Mouse (Mus musculus) stomach, embryonic 15.5 days (tissue): Measurements from ENCODE around the gene Mcf2. TPM values are rescaled to one million over a fixed set of nuclear protein-coding genes. Genes with fewer than 3 reads are reported as not detected.
A peak's percentile ranks its signal among the peaks of the same experiment; 100 is the strongest.

Source experiments
- ATAC-seq: fragments of 200-750 bp; cut with Nextera tagmentation; 2 replicates; pipeline ENCODE4 v1.8.0; 2017; ENCODE audit warnings: low read depth, moderate number of reproducible peaks, moderate TSS enrichment; ENCODE audit not compliant: insufficient read depth, low FRiP score
- H3K27ac ChIP-seq: fragments of 300-500 bp; sonication (generic); 2 replicates; pipeline ENCODE4 v1.5.1; 2015; ENCODE audit warnings: mild to moderate bottlenecking, inconsistent platforms
- H3K27me3 ChIP-seq: fragments of 300-500 bp; sonication (generic); replicated peaks from 2 replicates; pipeline ENCODE4 v1.6.1; 2015; ENCODE audit warnings: inconsistent platforms
- H3K36me3 ChIP-seq: fragments of 300-500 bp; sonication (generic); 2 replicates; pipeline ENCODE4 v1.6.1; 2015; ENCODE audit warnings: inconsistent platforms
- H3K4me1 ChIP-seq: fragments of 300-500 bp; sonication (generic); 2 replicates; pipeline ENCODE4 v1.6.1; 2015; ENCODE audit warnings: inconsistent platforms
- H3K4me2 ChIP-seq: fragments of 300-500 bp; sonication (generic); 2 replicates; pipeline ENCODE4 v1.6.1; 2015; ENCODE audit warnings: mild to moderate bottlenecking, inconsistent platforms
- H3K4me3 ChIP-seq: fragments of 300-500 bp; sonication (generic); replicated peaks from 2 replicates; pipeline ENCODE4 v1.5.1; 2015; ENCODE audit warnings: inconsistent platforms
- H3K9ac ChIP-seq: fragments of 300-500 bp; sonication (generic); 2 replicates; pipeline ENCODE4 v1.6.1; 2015; ENCODE audit warnings: inconsistent platforms
- H3K9me3 ChIP-seq: fragments of 300-500 bp; sonication (generic); 2 replicates; pipeline ENCODE4 v1.6.1; 2016; ENCODE audit warnings: inconsistent platforms
- WGBS: fragments of 180-500 bp; shearing (Covaris S2); methylation state at CpG from one replicate; pipeline ENCODE4 v1.1.7; 2015; 5-methylcytosine and 5-hydroxymethylcytosine counted together
- polyA plus RNA-seq: library from polyadenylated mRNA; unstranded; fragments of >200 nt; fragmentation: Nextera tagmentation; extraction: Ambion mirVana; gene quantifications from 2 replicates; pipeline ENCODE4 v1.2.1, GENCODE M21; 2015

Gene Mcf2
- 0.19 and 0.31 TPM in 2 replicates for polyA plus RNA-seq

DNA sequence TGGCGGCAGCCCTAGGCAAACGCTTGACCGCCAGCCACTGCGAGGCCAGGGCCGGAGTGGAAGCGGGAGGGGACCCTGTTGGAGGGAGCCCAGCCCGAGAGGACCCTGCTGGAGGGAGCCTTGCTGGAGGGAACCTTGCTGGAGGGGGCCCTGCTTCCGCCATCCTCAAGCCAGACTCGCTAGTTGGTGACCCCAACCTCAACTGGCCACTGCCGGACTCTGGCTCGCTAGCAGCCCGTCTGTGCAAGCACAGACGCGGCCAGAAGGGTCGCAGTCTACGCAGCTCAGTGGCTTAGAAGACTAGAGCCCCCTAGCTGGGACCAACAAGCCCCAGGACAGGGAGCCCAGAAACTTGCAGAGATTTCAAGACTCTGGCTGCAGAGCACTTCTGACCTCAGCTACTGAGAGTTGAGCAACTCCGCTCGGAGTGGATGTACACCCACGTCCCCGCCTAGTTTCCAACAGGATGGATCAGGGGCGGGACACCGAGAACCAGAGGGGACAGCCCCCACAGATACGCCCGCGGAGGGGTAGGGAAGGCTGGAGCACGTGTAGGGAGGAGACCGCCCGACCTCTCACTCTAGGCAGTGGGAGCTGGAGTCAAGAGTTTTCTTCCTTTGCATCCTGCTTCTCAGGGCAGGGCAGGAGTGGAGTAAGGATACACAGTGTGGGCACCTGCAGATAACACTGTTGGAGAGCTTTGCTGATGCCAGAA lies at the start of gene Mcf2:
Mcf2 (minus strand) TSS at position 346 of the 715 bp plus-strand sequence.
- Histone ChIP-seq H3K4me3 (peak within 1 kb of the TSS; percentile 28), H3K9me3 (no peaks in the 10 kb centered on the region), H3K27me3 (no peaks in the 10 kb centered on the region), H3K9ac (no peak within 1 kb of the TSS), H3K4me1 (peaks cover 2% of the 10 kb centered on the region; the same call in 1 of the 2 replicates), H3K4me2 (peak within 1 kb of the TSS; percentile 63), H3K27ac (no peak within 1 kb of the TSS), H3K36me3 (no peaks in the 10 kb centered on the region)
- WGBS, result 15% methylated on average over 28 of the region's 28 CpGs
- no peak; the same call in 1 of the 2 replicates for ATAC-seq

DNA sequence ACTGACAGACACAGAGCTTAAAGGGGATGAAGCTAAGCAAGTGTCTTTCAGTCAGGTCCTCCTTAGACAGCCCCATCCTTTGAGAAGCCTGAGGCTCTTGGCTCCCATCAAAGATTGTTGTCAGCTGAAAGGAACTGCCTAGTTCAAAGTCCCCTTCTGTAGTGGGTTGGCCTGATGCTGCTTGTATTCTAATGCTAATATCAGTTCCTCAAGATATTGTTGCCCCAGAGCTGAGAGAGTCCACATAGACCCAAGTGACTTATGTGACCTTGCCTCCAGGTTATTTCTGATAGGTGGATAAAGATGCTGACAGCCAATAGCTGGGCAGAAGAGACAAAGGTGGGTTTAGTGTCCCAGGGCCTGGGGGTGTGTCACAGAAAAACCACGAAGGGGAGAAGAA lies 8.8 kb upstream of the Mcf2 start:
- Histone ChIP-seq H3K4me2 (no peak overlapping the region), H3K36me3 (no peaks in the 10 kb centered on the region), H3K4me1 (no peaks in the 10 kb centered on the region), H3K9ac (no peak overlapping the region), H3K27ac (no peak overlapping the region), H3K9me3 (no peaks in the 10 kb centered on the region), H3K27me3 (no peaks in the 10 kb centered on the region), H3K4me3 (no peak overlapping the region)
- 10% methylated on average over 1 of the region's 1 CpGs for WGBS
- no peak for ATAC-seq

GRCm38 (mm10) chrX:60182611-60183010 lies 3.7 kb upstream of the Mcf2 start:
- H3K9me3 ChIP-seq, result no peaks in the 10 kb centered on the region
- no peak overlapping the region for H3K4me2 ChIP-seq
- no peak for ATAC-seq
- no peak overlapping the region for H3K27ac ChIP-seq
- no peak overlapping the region for H3K4me3 ChIP-seq
- WGBS, result 67% methylated on average over 3 of the region's 3 CpGs
- H3K4me1 ChIP-seq, result peaks cover 2% of the 10 kb centered on the region; the same call in 1 of the 2 replicates
- H3K27me3 ChIP-seq, result no peaks in the 10 kb centered on the region
- H3K36me3 ChIP-seq, result no peaks in the 10 kb centered on the region
- no peak overlapping the region for H3K9ac ChIP-seq

- Histone ChIP-seq H3K9ac (no peak overlapping the region), H3K4me1 (peaks cover 2% of the 10 kb centered on the region; the same call in 1 of the 2 replicates), H3K36me3 (no peaks in the 10 kb centered on the region), H3K4me3 (peak overlapping the region; percentile 28), H3K27me3 (no peaks in the 10 kb centered on the region), H3K4me2 (peak overlapping the region; percentile 63), H3K9me3 (no peaks in the 10 kb centered on the region), H3K27ac (no peak overlapping the region)
- WGBS, result 14% methylated on average over 19 of the region's 19 CpGs
- ATAC-seq, result no peak
Measured at GRCm38 (mm10) chrX:60178025-60178743, 705 bp downstream of the Mcf2 start.

- Histone ChIP-seq H3K27me3 (no peaks in the 10 kb centered on the region), H3K36me3 (no peaks in the 10 kb centered on the region), H3K9me3 (no peaks in the 10 kb centered on the region), H3K9ac (no peak overlapping the region), H3K4me1 (no peaks in the 10 kb centered on the region), H3K27ac (no peak overlapping the region), H3K4me2 (no peak overlapping the region), H3K4me3 (no peak overlapping the region)
- no peak for ATAC-seq
- 77% methylated on average over 5 of the region's 5 CpGs for WGBS
Measured at GRCm38 (mm10) chrX:60170106-60170505, 8.8 kb downstream of the Mcf2 start.

DNA sequence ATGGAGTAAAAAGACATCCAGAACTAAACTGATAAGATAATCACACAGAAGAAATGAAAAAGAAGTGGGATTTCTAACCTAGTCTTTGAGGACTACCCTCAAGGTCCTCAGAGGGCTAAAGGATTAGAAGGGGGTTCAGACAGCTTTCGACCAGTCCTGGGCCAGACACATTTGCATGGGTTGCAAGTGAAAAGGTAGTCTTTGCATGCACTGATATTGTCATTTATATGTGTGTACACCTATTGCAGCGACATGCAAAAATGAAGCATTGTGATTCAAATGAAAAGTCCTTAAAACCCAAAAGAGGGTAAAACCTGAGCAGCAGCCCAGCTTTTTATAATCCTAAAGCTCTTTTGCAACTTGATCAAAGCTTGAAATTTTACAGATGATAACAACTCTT lies 9.4 kb downstream of the Mcf2 start:
- no peak overlapping the region for H3K27ac ChIP-seq
- H3K4me3 ChIP-seq, result no peak overlapping the region
- no peaks in the 10 kb centered on the region for H3K4me1 ChIP-seq
- H3K9ac ChIP-seq, result no peak overlapping the region
- WGBS, result 74% methylated on average over 2 of the region's 2 CpGs
- no peak for ATAC-seq
- H3K27me3 ChIP-seq, result no peaks in the 10 kb centered on the region
- no peaks in the 10 kb centered on the region for H3K36me3 ChIP-seq
- no peak overlapping the region for H3K4me2 ChIP-seq
- H3K9me3 ChIP-seq, result no peaks in the 10 kb centered on the region

- Histone ChIP-seq H3K4me3 (no peak overlapping the region), H3K27me3 (no peaks in the 10 kb centered on the region), H3K36me3 (no peaks in the 10 kb centered on the region), H3K9ac (no peak overlapping the region), H3K27ac (no peak overlapping the region), H3K9me3 (no peaks in the 10 kb centered on the region), H3K4me1 (no peaks in the 10 kb centered on the region), H3K4me2 (no peak overlapping the region)
- no peak for ATAC-seq
- 61% methylated on average over 2 of the region's 2 CpGs for WGBS
Measured at GRCm38 (mm10) chrX:60168796-60169195, 10.1 kb downstream of the Mcf2 start.

DNA sequence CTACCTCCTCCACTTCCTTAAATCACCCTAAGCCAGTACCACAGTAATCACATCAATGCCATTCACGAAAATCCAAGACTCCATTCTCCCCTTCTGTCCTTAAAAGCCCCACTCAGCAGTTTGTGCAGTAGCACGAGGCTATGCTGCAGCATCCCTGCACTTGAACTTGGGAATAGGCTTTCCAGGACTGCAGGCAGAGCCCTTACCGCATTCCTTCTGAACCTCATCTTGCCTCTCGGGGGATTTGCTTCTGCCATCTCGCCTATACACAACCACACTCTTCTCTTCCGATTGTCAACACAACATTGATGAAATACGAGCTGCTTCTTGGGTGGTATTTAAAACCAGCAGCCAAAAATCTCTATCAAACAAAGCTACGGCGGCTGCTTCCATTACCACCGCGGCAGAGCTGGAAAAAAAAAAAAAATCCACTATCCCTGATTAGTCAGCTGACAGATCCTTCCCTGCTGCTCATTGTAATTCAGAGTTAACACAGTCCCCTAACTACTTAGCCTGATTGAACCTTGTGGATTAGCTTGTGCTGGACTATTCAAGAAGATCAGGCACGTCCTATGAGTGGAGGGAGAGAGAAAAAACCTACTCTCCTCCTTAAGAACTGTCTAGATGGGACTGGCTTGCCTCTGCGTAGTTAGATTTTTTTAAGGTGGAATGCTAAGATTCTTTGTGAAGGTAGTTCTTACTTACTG lies 31.5 kb downstream of the Mcf2 start:
- no peak for ATAC-seq
- H3K9ac ChIP-seq, result no peak overlapping the region
- H3K4me1 ChIP-seq, result no peaks in the 10 kb centered on the region
- 21% methylated on average over 13 of the region's 13 CpGs for WGBS
- H3K27me3 ChIP-seq, result no peaks in the 10 kb centered on the region
- H3K4me2 ChIP-seq, result peak overlapping the region; percentile 27
- no peak overlapping the region for H3K27ac ChIP-seq
- H3K9me3 ChIP-seq, result no peaks in the 10 kb centered on the region
- peak overlapping the region; percentile 16; the same call in 1 of the 2 replicates for H3K4me3 ChIP-seq
- H3K36me3 ChIP-seq, result no peaks in the 10 kb centered on the region

DNA sequence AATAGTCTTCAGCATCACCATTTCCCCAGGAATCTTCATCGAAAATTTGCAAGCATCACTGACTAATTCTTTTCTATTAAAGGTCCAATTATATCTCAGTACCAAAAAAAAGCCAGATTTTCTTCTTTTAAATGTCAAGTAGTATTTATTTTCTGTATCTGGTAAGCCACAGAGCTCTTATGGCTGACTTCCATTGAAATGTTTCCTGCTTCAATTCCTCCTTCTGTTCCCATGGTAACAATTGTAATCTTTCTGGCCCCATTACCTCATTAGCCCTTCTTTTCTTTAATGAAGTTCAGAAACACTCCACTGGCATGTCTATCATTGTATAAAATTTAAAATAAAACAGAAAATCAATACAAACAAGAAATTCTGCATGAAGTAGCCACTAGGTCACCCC lies 103.5 kb downstream of the Mcf2 start:
- Histone ChIP-seq H3K9me3 (no peaks in the 10 kb centered on the region), H3K27ac (no peak overlapping the region), H3K36me3 (no peaks in the 10 kb centered on the region), H3K4me1 (no peaks in the 10 kb centered on the region), H3K9ac (no peak overlapping the region), H3K4me2 (no peak overlapping the region), H3K4me3 (no peak overlapping the region), H3K27me3 (no peaks in the 10 kb centered on the region)
- WGBS, result 89% methylated on average over 1 of the region's 1 CpGs
- no peak for ATAC-seq

GRCm38 (mm10) chrX:60055185-60055584 lies 123.7 kb downstream of the Mcf2 start:
- Histone ChIP-seq H3K4me3 (no peak overlapping the region), H3K4me1 (no peaks in the 10 kb centered on the region), H3K27ac (no peak overlapping the region), H3K4me2 (no peak overlapping the region), H3K27me3 (no peaks in the 10 kb centered on the region), H3K9me3 (no peaks in the 10 kb centered on the region), H3K36me3 (no peaks in the 10 kb centered on the region), H3K9ac (no peak overlapping the region)
- 55% methylated on average over 9 of the region's 9 CpGs for WGBS
- ATAC-seq, result peak; percentile 87

DNA sequence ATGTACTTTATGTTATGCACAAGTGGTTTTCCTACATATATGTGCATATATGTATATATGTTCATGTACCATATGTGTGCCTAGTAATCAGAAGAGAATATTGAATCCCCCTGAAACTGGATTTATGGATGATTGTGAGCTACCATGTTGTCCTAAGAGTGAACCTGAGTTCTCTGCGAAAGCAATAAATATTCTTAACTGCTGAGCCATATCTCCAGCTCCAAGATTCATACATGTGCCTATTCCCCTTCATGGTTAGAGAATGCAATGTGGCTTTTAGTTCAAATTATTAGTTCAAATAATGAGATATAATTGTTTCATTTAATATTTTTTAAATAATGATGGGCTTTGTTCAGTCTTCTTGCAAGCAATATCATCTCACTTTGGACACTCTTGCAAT lies 124.1 kb downstream of the Mcf2 start:
- Histone ChIP-seq H3K9ac (no peak overlapping the region), H3K27me3 (no peaks in the 10 kb centered on the region), H3K4me3 (no peak overlapping the region), H3K4me1 (no peaks in the 10 kb centered on the region), H3K27ac (no peak overlapping the region), H3K36me3 (no peaks in the 10 kb centered on the region), H3K4me2 (no peak overlapping the region), H3K9me3 (no peaks in the 10 kb centered on the region)
- 72% methylated on average over 1 of the region's 1 CpGs for WGBS
- no peak for ATAC-seq

DNA sequence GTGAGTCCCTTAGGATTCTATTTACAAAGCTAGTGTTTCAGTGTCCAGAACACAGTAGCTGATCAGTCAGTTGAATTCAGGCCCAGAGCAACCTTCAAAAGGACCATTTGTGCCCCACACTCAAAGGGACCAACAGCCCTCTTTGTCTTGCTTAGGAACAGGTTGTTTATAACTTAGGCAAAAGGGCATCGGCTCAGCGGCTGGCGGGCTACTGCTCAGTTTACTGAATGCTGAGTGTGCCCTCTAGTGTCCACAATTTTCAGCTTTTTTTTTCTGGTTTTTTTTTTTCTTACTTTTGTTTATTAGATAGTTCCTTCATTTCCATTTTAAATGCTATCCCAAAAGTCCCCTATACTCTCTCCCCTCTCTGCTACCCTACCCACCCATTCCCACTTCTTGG lies 152.2 kb downstream of the Mcf2 start:
- H3K27me3 ChIP-seq, result no peaks in the 10 kb centered on the region
- no peaks in the 10 kb centered on the region for H3K4me1 ChIP-seq
- no peak overlapping the region for H3K4me2 ChIP-seq
- H3K9me3 ChIP-seq, result no peaks in the 10 kb centered on the region
- H3K4me3 ChIP-seq, result no peak overlapping the region
- no peak overlapping the region for H3K27ac ChIP-seq
- H3K9ac ChIP-seq, result no peak overlapping the region
- no peaks in the 10 kb centered on the region for H3K36me3 ChIP-seq
- no peak for ATAC-seq
- WGBS, result 19% methylated on average over 3 of the region's 3 CpGs
